In the genomic region with DNA sequence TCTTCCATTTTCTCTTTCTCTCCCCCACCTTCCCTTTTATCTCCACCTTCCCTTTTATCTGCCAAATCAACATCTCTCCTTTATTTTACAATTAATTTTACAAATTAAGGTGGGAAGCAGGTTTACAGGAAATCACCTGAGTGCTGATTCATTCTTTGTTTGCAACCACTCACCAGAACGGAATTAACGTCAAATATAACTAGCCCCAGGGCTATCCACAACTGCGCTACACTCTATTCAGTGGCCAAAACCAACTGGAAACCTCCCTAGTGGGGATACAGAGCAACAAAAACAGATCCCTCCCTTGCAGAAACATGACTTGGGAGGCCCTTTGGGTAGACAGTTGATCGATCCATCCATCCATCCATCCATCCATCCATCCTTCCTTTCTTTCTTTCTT, we compare ENCODE assay signal across 27 mouse cellular contexts. TPM values are rescaled to one million over a fixed set of nuclear protein-coding genes. Genes with fewer than 3 reads are reported as not detected.
A peak's percentile ranks its signal among the peaks of the same experiment; 100 is the strongest.
DNase-seq lines count a peak whose midpoint lies in the region; ATAC-seq and TF ChIP-seq lines count a peak whose summit lies in the region.
"Had no signal": no experiment of that assay in that cellular context is flagged by ENCODE, and none has a peak within 500 bp of the region (broad histone marks: within the 10 kb centered on the region; RNA-seq: fewer than 3 reads in every experiment).

No protein-coding gene starts in this region.

- H3K4me2 ChIP-seq in stomach, postnatal 0 days (replicated peaks; ENCODE audit: low read depth): no peak overlapping the region
- H3K4me2 ChIP-seq: embryonic facial prominence, embryonic 13.5 days; embryonic facial prominence, embryonic 15.5 days; forebrain, embryonic 12.5 days had no signal

- H3K27me3 ChIP-seq in Patski: no peaks in the 10 kb centered on the region
- no peaks in the 10 kb centered on the region for H3K27me3 ChIP-seq in stomach, postnatal 0 days (ENCODE audit: control insufficient read depth, insufficient read depth, low read length)
- H3K27me3 ChIP-seq: CH12.LX; embryonic facial prominence, embryonic 13.5 days; embryonic facial prominence, embryonic 15.5 days; forebrain, embryonic 12.5 days had no signal

- no peaks in the 10 kb centered on the region for H3K4me1 ChIP-seq in stomach, postnatal 0 days (replicated peaks; ENCODE audit: control insufficient read depth, insufficient read depth)
- H3K4me1 ChIP-seq: embryonic facial prominence, embryonic 13.5 days; embryonic facial prominence, embryonic 15.5 days; forebrain, embryonic 10.5 days; forebrain, embryonic 12.5 days had no signal

- POLR2A ChIA-PET in Patski (lab: Charles Lee): interaction anchor here (0.6 kb wide), 1 partner anchor 17 kb away, joined by 3 read pairs; no protein-coding TSS in a partner anchor

- CTCF ChIA-PET in Patski (lab: Charles Lee): interaction anchor here (1.1 kb wide), 1 partner anchor 15 kb away, joined by 3 read pairs; no protein-coding TSS in a partner anchor

- WGBS in stomach, postnatal 0 days: 91% methylated on average over 4 of the region's 4 CpGs

- ATAC-seq in Patski: no peak
- no peak for ATAC-seq in stomach, postnatal 0 days (ENCODE audit: low FRiP score, low TSS enrichment)
- ATAC-seq: CD4-positive, CD25-positive, alpha-beta regulatory T cell, adult 4 months; forebrain, embryonic 14.5 days; forebrain, postnatal 0 days had no signal

- no peaks in the 10 kb centered on the region for H3K9me3 ChIP-seq in stomach, postnatal 0 days (ENCODE audit: control insufficient read depth, low read length)
- H3K9me3 ChIP-seq: embryonic facial prominence, embryonic 15.5 days; G1E had no signal

- H3K36me3 ChIP-seq in stomach, postnatal 0 days (ENCODE audit: control insufficient read depth, insufficient read depth, low read length): no peaks in the 10 kb centered on the region

- no peak for TF ChIP-seq EP300 in stomach, postnatal 0 days (optimal IDR thresholded peaks at IDR 0.05)

- no peak for TF ChIP-seq CTCF in layer of hippocampus, adult 2 months (conservative IDR thresholded peaks at IDR 0.05)
- TF ChIP-seq CTCF in Patski (IDR thresholded peaks at IDR 0.05): no peak
- TF ChIP-seq CTCF in stomach, postnatal 0 days (IDR thresholded peaks at IDR 0.05; ENCODE audit: low read depth): no peak

- in situ Hi-C loops in Patski (cut with MboI; ENCODE audit: low pct_unique_long_range_greater_than_20kb): no loop called here

- peak overlapping the region; percentile 79; the same call in 1 of the 2 replicates for H3K27ac ChIP-seq in layer of hippocampus, adult 2 months
- H3K27ac ChIP-seq in stomach, postnatal 0 days (replicated peaks): no peak overlapping the region
- H3K27ac ChIP-seq: embryonic facial prominence, embryonic 13.5 days; embryonic facial prominence, embryonic 15.5 days; forebrain, embryonic 10.5 days; forebrain, embryonic 12.5 days had no signal

- H3K9ac ChIP-seq in stomach, postnatal 0 days (ENCODE audit: low read length): no peak overlapping the region
- H3K9ac ChIP-seq: embryonic facial prominence, embryonic 13.5 days; embryonic facial prominence, embryonic 15.5 days; forebrain, embryonic 12.5 days; forebrain, postnatal 0 days had no signal

- DNase-seq in layer of hippocampus, adult 2 months (ENCODE audit: low spot score in 2 of 2): no peak
- no peak for DNase-seq in layer of hippocampus, adult 9-11 months
- DNase-seq in Patski (ENCODE audit: low read depth, low spot score) (peak; percentile 15), ZHBTc4 (ENCODE audit: low read depth, low spot score) (peak; percentile 77)
- no peak for DNase-seq in stomach, postnatal 0 days (ENCODE audit: low spot score)
- DNase-seq in right cerebral cortex, adult 18-20 months: no peak
- DNase-seq: adrenal gland, adult 2 months; adrenal gland, postnatal 10 days; adrenal gland, postnatal 25 days; B cell, adult 2 months; cerebellum, adult 11 months; cerebellum, adult 18-20 months; cerebellum, adult 8-10 months; cerebellum, adult 9-11 months; cerebellum, postnatal 14 days; cerebellum, postnatal 36 days; embryo, embryonic 11 days; forebrain, postnatal 0 days had no signal

- no peak overlapping the region for H3K4me3 ChIP-seq in layer of hippocampus, adult 2 months
- H3K4me3 ChIP-seq in stomach, postnatal 0 days (ENCODE audit: low read depth, low read length): no peak overlapping the region
- H3K4me3 ChIP-seq: embryonic facial prominence, embryonic 13.5 days; embryonic facial prominence, embryonic 15.5 days; erythroblast, embryonic 14.5 days; forebrain, embryonic 10.5 days; forebrain, embryonic 12.5 days had no signal

RNA-seq across cellular contexts. Expression of gene Mpp6, which starts 58.8 kb away (rescaled TPM):
- 100 to 1,000 TPM in 1 of 2 experiments, 10 to 100 TPM in 1; 95.9 to 109 TPM for total RNA-seq in layer of hippocampus, adult 2 months (2021)
- polyA plus RNA-seq in Patski (2021): 44.7 TPM
- polyA plus RNA-seq in stomach, postnatal 0 days (2015; fragmentation: Nextera tagmentation; extraction: Ambion mirVana): 24.5 and 28.1 TPM in 2 replicates

Comparison
In these comparisons a context has a peak if more than half of its experiments do, and no peak if none do; other contexts are left out.
1. DNase-seq: peak in Patski (single experiment) and ZHBTc4 (single experiment); none in layer of hippocampus, adult 2 months (0 of 2), layer of hippocampus, adult 9-11 months (single experiment), stomach, postnatal 0 days (single experiment) and right cerebral cortex, adult 18-20 months (single experiment).